Mouse (Mus musculus) heart, adult 9 months (tissue): Measurements from ENCODE around the gene Oaz1.
"Not testable (repeated sequence)": the region's sequence is repeated elsewhere in the genome, so short reads cannot be mapped to it uniquely, and the experiment has no call there.

Source experiments
- DNase-seq, 2 experiments: peaks; one replicate each; pipeline ENCODE4 v3.0.0; 2022; ENCODE audit warnings: low spot score in 2 of 2

Oaz1 gene

DNA sequence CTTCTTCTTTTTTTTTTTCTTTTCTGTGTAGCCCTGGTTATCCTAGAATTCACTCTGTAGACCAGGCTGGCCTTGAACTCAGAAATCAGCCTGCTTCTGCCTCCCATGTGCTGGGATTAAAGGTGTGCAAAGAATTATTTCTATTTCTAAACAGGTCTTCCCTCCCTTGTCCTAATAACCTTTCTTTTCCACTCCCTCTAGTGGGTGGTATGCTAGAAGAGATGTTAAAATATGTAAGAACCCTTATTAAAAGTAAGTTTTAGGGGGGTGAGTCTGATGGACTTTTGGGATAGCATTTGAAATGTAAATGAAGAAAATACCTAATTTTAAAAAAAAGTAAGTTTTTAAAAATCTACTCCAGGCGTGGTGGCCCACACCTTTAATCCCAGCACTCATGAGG is 3.1 kb upstream of the Oaz1 start:
- DNase-seq, result no peak

- no peak for DNase-seq
Observed at GRCm38 (mm10) chr10:80823847-80824643, 2.4 kb upstream of the Oaz1 start.

DNA sequence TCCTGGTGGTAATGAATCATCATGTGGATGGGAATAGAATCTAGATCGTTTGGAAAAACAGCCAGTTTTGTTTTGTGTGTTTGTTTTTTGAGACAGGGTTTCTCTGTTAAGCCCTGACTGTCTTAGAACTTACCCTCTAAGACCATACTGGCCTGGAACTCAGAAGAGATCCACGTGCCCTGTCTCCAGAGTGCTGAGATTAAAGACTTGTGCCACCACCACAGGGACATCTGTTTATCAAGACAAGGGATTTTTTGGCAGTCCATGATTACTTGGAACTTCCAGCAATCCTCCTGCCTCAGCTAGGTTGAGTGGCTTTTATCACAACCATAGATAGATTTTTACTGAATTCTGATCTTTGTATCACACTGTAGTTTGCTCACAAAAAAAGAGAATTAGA is 1.6 kb upstream of the Oaz1 start:
- DNase-seq, result no peak

DNA sequence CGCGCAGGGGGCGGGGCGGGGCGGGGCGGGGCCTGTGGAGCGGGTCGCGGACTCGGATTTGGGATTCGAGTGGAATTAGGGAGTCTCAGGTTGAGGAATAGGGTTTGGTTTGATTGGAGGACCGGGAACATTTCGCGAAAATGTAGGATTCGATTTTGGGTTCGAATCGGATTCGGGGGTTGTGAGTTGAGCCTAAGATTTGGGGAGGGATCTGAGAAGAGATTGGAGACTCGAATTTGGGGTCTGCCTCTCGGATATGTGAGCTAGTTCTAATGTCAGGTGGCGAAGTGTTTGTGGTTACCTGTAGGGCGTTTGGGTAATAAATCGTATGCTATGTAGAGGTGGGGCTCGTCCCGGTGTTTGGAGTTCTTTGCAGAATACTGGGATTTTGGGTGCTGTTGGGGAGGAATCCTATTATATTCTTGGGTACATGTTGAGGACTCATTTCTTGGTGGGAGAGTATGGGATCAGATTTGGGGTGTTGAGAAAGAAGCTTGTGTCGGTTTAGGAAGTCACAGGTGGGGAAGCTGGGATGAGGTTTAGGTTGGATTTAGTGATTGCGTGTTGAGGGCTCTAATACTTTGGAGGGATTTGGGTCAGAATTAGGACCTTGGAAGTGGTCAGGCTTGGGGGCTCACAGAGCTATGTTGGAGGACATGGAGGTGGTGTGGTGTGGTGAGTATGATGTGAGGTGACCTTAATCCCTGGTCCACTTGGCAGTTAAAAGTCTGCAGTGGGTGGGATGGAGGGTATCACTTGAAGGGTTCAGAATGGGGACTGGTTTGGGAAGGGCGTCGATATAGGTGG is 810 bp downstream of the Oaz1 start:
- DNase-seq, result no peak

DNA sequence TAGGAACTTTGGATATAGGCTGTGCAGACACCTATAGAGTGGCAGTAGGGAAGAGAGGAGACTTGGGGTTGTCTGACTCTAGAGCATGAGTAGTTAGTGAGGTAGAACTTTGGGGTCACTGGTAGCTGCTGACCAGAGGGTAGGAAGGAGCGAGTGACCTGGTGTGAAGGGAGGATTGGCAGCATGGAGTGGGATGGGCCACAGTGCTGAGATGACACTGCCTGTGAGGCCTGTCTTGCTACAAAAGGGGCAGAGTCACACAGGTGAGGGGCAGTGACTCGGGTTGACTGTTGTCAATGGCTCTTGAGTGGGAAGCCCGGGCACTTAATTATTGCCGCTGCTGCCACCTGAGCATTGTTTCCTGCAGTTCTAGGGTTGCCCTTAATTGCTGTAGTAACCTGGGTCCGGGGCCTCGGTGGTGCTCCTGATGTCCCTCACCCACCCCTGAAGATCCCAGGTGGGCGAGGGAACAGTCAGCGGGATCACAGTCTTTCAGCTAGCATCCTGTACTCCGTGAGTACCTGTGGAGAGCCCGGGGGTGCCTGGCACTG is 1.5 kb downstream of the Oaz1 start:
- DNase-seq, result no peak

- DNase-seq, result not testable (repeated sequence)
Observed at GRCm38 (mm10) chr10:80828587-80828986, 2.1 kb downstream of the Oaz1 start.

DNA sequence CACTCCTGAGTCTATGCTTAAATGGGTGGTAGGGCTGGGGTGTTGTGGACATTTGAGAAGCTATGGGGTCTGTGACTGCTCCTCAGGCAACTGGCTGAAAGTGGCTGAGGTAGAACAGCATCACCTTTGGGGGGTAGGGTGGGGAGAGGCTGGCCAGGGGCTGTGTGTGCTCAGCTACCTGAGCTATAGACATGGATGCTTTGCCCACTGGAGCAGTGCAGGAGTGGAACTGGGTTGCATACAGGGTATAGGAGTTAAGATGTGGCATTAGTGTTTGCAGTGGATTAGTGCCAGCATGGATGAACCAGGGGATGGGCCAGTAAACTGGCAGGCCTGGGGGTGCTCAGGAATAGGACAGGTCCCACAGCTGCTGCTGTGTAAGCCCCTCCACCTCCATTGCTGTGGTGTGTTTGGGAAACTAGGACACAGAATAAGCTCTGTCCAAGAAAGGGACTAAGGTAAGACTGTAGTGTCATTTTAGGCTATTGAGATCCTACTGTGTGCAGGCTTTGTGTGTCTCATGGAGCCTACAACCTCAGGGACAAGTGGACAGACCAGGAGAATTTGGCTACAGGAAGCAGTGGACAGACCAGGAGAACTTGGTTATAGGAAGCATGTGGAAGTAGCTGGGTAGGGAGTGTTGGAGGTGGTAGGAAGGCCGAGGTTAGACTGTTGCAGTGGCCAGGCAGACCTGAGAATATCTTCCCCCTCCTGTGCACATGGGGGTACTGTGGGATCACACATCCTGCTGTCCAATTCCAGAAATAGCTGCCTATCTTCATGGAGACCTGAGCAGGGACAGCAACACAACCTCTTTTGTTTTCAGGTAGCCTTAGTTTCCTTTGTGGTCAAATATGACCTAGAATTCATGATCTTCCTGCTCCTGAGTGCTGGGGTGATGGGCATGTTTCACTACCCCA is 3.2 kb downstream of the Oaz1 start:
- DNase-seq, result no peak

DNA sequence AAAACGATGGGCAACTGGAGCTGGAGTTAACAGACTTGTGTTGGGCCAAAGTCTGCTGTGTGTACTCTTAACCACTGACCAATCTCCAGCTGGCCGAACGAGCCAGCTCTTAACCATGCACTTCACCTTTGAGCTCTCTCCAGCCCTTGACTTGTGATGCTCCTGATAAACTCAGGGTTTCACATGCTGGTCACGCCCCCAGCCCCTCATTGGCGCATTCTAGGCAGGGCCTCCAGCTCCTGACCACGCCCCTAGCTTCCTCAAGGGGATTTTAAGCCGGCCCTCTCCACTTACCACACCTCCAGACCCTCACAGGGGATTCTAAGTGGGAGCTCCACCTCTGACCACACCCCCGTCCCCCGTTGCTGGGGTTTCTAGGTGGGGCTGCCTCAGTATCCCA is 4.7 kb downstream of the Oaz1 start:
- no peak for DNase-seq

GRCm38 (mm10) chr10:80832818-80833217 is 6.4 kb downstream of the Oaz1 start:
- DNase-seq, result no peak

GRCm38 (mm10) chr10:80835617-80836016 is 9.2 kb downstream of the Oaz1 start:
- DNase-seq, result no peak

DNA sequence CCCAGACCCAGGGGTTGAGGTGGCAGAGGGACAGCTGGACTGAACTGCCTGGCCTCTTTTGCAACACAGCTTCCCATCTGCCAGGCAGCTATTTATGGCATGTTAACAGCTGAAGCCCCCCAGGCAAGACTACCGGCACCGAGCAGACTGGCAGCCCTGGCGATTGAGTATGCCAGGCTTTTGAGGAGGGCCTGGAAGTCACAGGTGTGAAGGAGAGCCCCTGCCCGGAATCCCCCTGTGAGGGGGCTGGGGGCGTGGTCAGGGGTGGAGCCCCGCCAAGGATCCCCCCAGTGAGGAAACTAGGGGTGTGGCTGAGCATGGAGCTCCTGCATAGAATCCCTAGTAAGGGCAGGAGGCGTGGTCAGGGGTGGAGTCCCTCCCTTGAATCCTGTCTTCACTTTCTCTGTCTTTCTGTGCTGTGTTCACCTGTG is 10.5 kb downstream of the Oaz1 start:
- DNase-seq, result no peak

DNA sequence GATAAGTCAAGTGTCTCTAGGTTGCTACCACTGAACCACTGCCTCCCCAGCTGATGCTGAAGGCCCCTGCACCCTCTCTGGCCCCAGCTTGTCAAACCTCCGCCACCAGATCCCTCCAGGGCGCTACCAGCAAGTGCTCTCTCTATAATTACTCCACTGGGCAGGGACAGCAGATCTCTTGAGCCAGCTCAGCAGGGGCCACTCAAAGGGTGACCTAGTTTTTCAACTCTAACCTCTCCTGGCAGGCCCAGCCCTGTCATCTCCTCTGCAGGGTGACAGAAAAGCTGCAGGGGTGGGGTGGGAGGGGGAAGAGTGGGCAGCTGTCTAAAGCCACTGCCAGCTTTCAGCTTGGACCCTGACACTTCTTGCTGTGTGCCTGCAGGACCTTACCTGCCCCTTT is 11.4 kb downstream of the Oaz1 start:
- peak; percentile 64 to 66 for DNase-seq

DNA sequence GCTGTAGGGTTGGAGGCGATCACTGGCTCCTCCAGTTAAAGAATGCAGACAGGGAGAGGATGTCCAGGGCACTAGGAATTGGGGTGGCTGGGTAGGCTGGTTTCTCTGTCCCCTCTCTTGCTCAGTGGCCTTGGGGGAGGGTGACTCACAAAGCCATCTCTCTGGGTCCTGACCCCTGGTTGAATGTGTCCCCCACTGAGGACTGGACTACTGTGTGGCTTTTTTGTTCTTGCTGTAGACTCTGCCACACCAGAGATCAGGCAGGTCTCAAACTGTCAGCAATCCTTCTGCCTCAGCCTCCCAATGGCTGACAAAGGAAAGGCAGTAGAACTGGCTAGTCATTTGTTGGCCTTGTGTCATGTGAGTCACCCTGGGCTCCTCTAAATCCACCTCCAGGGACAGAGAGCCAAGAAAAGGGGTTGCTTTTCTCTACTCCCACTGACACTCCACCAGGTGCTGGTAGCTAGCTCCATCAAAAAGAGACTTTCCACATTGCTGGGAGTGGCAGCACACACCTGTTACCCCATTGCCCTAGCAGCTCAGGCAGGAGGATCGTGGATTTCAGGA is 12.0 kb downstream of the Oaz1 start:
- DNase-seq, result no peak

DNA sequence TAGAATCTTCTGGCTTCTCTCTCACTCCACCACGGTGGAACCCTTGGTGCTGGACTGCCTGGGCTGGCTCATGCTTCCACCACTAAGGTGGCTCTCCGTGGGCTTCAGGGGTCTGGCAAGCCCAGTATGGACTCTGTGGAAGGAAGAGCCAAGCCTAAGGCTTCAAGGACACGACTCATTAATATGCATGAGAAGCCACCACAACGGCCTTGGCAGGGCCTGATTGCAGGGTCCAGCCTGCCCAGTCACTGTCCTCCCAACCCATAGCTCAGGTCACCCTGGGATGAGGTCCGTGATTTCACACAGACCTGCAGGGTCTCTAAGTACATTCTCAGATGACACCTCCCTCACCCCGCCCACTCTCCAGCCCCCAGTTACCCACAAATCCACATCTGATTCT is 13.4 kb downstream of the Oaz1 start:
- DNase-seq, result no peak

- DNase-seq, result no peak
Observed at GRCm38 (mm10) chr10:80841685-80842084, 15.2 kb downstream of the Oaz1 start.

GRCm38 (mm10) chr10:80842334-80842733 is 15.9 kb downstream of the Oaz1 start:
- DNase-seq, result no peak

DNA sequence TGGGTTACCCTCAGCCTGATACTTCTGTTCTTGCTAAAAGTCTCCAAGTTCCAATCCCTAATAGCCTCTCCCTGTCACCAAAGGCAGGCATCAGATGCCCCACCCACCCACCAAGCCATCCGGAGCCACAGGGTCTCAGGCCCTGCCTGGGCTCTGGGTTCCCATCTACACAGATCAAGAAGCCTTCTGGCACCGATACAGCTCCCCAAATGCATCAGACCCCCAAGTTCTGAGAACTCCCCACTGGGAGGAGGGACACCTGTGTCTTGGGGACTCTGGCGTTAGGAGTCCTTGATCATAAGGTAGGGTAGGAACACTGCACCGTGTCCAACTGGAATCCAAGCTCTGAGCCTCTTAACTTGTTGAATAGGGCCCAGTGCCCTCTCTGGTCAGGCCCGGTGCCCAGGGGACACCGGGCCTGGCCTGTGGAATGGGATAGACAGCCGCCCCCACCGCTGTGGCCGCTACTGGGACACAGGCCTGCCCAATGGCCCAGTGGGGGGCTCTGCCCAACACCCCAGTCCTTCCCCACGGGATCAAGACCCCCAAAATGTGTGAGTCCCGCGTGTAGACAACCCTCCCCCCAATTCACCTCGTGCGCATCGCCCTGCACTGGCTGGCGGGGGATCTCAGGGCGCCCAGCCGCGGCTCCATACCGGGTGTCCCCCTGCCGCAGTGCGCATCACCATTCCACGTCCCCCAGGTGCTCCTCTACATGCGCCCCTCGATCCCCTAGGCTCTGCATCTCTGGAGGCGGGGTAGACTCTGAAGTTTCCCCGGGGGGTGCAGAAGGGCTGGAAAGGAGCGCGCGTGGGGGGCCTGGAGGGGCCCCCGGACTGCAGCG is 16.9 kb downstream of the Oaz1 start:
- no peak for DNase-seq

- no peak for DNase-seq
Observed at GRCm38 (mm10) chr10:80843931-80844547, 17.6 kb downstream of the Oaz1 start, which contains the start of gene Lingo3. Gene Lingo3 (minus strand): TSS chr10:80844039.

DNA sequence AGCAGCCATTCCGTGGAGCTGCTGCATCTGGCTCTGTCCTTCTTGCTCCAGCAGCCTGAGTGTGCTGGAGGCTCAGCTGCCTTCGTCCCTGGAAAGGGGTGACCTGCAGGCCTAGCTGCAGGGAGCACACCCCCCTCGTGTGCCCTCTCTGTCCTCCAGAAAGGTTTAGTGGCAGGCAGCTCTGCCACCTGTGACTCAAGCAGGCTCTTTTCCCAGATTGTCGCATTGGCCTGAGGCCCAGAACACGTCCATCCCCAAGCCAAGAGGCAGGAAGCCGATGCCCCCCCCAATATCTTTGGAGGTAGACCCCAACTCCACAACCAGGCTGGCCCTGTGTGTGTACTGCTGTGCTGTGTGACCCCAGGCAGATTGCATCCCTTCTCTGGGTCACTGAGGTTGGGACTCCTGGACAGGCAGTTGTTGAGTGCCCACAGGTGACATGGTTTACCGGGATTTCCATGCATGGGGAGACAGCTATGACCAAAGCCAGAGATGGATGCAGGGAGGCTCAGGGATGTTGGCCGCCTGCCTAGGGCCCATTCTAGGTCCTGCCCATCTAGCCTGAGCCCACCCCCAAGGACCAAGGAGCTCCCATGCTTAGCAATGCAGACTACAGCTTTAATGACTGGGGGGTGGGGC is 18.7 kb downstream of the Oaz1 start:
- no peak for DNase-seq
